Mouse (Mus musculus): Measurements from ENCODE around the gene Rpl34. TPM values are rescaled to one million over a fixed set of nuclear protein-coding genes. Genes with fewer than 3 reads are reported as not detected.

Rpl34 gene
- polyA plus RNA-seq, 1 experiment from 2014 or later: 669 TPM

DNA sequence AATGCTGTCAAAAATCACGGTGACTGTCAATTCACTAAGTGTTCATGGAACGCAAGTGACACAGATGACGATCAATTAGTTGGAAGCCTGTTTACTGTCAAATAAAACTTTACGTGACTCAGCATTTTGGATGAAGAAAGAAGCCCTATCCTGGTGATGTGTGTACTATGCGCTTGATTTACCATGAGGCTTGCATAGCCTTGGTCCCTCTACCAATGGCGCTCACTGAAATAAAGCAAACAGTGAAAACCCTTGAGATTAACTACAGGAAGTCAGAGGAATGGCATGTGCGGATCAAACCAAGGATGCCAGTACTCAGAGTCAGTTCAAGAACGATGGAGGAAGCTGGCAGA lies 45.2 kb downstream of the Rpl34 start:
- WGBS: 92% methylated on average over 8 of the region's 8 CpGs
- ATAC-seq (ENCODE audit: low FRiP score) (no peak), DNase-seq (ENCODE audit: low spot score) (no peak)
- no peak overlapping the region for H3K4me3 ChIP-seq (ENCODE audit: low read depth, low read length)
- no peaks in the 10 kb centered on the region for H3K9me3 ChIP-seq (ENCODE audit: control insufficient read depth, low read length)
- no peaks in the 10 kb centered on the region for H3K4me1 ChIP-seq (replicated peaks; ENCODE audit: control insufficient read depth, insufficient read depth, low read length)
- H3K4me2 ChIP-seq (replicated peaks; ENCODE audit: low read depth, low read length): no peak overlapping the region
- H3K36me3 ChIP-seq (ENCODE audit: control insufficient read depth, insufficient read depth, low read length): no peaks in the 10 kb centered on the region
- H3K9ac ChIP-seq (ENCODE audit: low read depth, low read length): no peak overlapping the region
- H3K27ac ChIP-seq (ENCODE audit: low read depth, low read length): no peak overlapping the region
- H3K27me3 ChIP-seq (ENCODE audit: control insufficient read depth, insufficient read depth, low read length): no peaks in the 10 kb centered on the region

DNA sequence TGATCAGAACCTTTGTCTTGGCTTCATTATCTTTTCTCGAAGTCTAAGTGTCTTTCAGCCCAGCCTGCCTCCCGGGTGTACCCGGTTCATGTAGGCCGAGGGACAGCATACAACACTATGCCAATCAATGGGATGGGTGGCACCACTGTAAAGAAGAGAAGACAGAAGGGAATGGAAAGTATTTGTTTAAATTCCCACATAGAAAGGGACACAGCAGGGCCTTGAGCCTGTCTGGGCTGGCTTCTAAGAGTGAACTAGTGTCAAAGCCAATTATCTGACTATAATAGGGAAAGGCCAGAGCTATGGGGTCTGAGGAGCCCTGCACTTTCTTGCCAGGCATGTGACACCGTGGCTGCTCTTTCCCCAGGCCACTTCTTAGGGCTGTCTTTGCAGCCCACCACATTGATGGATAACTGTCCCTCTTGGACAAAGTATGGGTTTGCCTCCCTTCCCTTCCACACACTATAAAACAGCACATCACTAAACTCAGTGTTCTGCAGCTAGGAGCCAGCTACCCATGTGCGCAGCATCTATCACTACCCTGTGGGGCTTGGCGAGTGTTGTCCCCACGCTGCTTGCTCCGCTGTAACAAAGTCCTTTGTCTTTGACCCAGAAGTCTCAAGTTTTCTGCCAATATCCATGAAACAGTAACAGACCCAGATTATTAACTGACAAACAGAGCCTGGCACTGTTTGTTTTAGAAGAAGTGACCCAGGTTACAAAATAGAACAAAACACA lies 45.8 kb downstream of the Rpl34 start:
- WGBS: 86% methylated on average over 9 of the region's 9 CpGs
- H3K27me3 ChIP-seq (ENCODE audit: control insufficient read depth, insufficient read depth, low read length): no peaks in the 10 kb centered on the region
- no peak overlapping the region for H3K9ac ChIP-seq (ENCODE audit: low read depth, low read length)
- H3K4me3 ChIP-seq (ENCODE audit: low read depth, low read length): no peak overlapping the region
- no peaks in the 10 kb centered on the region for H3K36me3 ChIP-seq (ENCODE audit: control insufficient read depth, insufficient read depth, low read length)
- no peak overlapping the region for H3K4me2 ChIP-seq (replicated peaks; ENCODE audit: low read depth, low read length)
- H3K4me1 ChIP-seq (replicated peaks; ENCODE audit: control insufficient read depth, insufficient read depth, low read length): no peaks in the 10 kb centered on the region
- no peak overlapping the region for H3K27ac ChIP-seq (ENCODE audit: low read depth, low read length)
- DNase-seq (ENCODE audit: low spot score) (no peak), ATAC-seq (ENCODE audit: low FRiP score) (no peak)
- H3K9me3 ChIP-seq (ENCODE audit: control insufficient read depth, low read length): no peaks in the 10 kb centered on the region

DNA sequence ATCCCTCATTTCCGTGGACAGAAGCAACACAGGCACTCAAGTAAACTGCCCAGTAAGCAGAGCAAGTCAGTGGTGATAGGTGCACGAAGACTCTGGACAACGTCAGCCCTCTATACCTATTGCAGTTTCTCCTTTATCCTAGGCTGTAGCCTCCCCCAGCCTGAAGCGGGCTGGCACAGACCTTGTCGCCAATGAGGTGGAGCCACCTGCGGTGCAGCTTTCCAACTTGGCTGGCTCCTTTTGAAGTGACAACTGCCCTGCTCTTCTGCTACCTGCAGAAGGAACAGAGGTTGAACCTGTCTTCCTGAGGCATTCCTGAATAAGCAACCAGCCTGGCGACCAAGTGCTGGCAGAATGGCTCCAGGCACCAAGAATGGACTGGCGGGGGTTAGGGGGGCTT lies 46.4 kb downstream of the Rpl34 start:
- no peaks in the 10 kb centered on the region for H3K4me1 ChIP-seq (replicated peaks; ENCODE audit: control insufficient read depth, insufficient read depth, low read length)
- H3K4me3 ChIP-seq (ENCODE audit: low read depth, low read length): no peak overlapping the region
- no peak overlapping the region for H3K9ac ChIP-seq (ENCODE audit: low read depth, low read length)
- no peak overlapping the region for H3K27ac ChIP-seq (ENCODE audit: low read depth, low read length)
- H3K9me3 ChIP-seq (ENCODE audit: control insufficient read depth, low read length): no peaks in the 10 kb centered on the region
- no peaks in the 10 kb centered on the region for H3K27me3 ChIP-seq (ENCODE audit: control insufficient read depth, insufficient read depth, low read length)
- ATAC-seq (ENCODE audit: low FRiP score): no peak
- 80% methylated on average over 8 of the region's 8 CpGs for WGBS
- no peak for DNase-seq (ENCODE audit: low spot score)
- H3K4me2 ChIP-seq (replicated peaks; ENCODE audit: low read depth, low read length): no peak overlapping the region
- no peaks in the 10 kb centered on the region for H3K36me3 ChIP-seq (ENCODE audit: control insufficient read depth, insufficient read depth, low read length)

DNA sequence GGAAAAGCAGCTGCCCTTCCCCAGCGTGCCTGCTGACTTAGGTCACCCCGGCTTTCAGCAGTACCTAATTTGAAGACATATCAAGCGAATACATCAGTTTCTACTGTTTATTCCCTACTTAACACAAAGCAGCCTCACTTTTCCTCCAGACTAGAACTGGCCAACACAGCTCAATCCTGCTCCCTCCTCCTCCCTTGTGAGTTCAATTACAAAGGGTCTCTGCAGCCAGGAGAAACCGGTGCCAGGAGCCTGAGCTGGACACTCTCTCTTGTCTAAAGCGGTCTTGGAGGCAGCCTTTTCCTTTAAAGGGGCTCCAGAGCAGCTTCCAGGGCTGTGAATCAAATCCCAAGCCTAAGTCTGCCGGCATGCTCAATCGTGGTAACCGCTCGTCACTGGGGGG lies 48.0 kb downstream of the Rpl34 start:
- Histone ChIP-seq H3K4me3 (ENCODE audit: low read depth, low read length) (no peak overlapping the region), H3K36me3 (ENCODE audit: control insufficient read depth, insufficient read depth, low read length) (no peaks in the 10 kb centered on the region), H3K4me1 (replicated peaks; ENCODE audit: control insufficient read depth, insufficient read depth, low read length) (no peaks in the 10 kb centered on the region), H3K27me3 (ENCODE audit: control insufficient read depth, insufficient read depth, low read length) (no peaks in the 10 kb centered on the region), H3K4me2 (replicated peaks; ENCODE audit: low read depth, low read length) (no peak overlapping the region), H3K9me3 (ENCODE audit: control insufficient read depth, low read length) (no peaks in the 10 kb centered on the region), H3K9ac (ENCODE audit: low read depth, low read length) (no peak overlapping the region), H3K27ac (ENCODE audit: low read depth, low read length) (no peak overlapping the region)
- ATAC-seq (ENCODE audit: low FRiP score) (no peak), DNase-seq (ENCODE audit: low spot score) (no peak)
- 90% methylated on average over 9 of the region's 9 CpGs for WGBS

DNA sequence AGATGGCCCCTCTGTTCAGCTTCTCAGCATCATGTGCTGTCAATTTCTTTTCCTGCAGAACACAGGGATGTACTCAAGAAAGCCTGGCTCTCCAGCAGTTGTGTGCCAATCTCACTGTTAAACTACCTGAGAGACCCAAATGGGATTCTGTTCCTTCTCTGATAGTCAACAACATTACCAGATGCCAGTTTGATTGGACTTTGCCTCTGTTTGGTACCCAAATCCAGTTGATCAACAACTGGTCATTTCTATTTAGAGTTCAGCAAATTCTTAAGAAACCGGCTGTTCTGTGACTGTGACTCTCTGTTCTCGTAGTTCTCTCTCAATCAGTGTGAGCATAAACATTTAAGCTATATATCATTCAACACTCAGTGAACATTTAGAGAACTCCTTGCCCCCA lies 49.0 kb downstream of the Rpl34 start:
- no peaks in the 10 kb centered on the region for H3K27me3 ChIP-seq (ENCODE audit: control insufficient read depth, insufficient read depth, low read length)
- H3K9ac ChIP-seq (ENCODE audit: low read depth, low read length): no peak overlapping the region
- 93% methylated on average over 2 of the region's 2 CpGs for WGBS
- no peak overlapping the region for H3K4me3 ChIP-seq (ENCODE audit: low read depth, low read length)
- no peak overlapping the region for H3K27ac ChIP-seq (ENCODE audit: low read depth, low read length)
- DNase-seq (ENCODE audit: low spot score): no peak
- H3K36me3 ChIP-seq (ENCODE audit: control insufficient read depth, insufficient read depth, low read length): no peaks in the 10 kb centered on the region
- no peaks in the 10 kb centered on the region for H3K9me3 ChIP-seq (ENCODE audit: control insufficient read depth, low read length)
- ATAC-seq (ENCODE audit: low FRiP score): no peak
- H3K4me1 ChIP-seq (replicated peaks; ENCODE audit: control insufficient read depth, insufficient read depth, low read length): no peaks in the 10 kb centered on the region
- H3K4me2 ChIP-seq (replicated peaks; ENCODE audit: low read depth, low read length): no peak overlapping the region

DNA sequence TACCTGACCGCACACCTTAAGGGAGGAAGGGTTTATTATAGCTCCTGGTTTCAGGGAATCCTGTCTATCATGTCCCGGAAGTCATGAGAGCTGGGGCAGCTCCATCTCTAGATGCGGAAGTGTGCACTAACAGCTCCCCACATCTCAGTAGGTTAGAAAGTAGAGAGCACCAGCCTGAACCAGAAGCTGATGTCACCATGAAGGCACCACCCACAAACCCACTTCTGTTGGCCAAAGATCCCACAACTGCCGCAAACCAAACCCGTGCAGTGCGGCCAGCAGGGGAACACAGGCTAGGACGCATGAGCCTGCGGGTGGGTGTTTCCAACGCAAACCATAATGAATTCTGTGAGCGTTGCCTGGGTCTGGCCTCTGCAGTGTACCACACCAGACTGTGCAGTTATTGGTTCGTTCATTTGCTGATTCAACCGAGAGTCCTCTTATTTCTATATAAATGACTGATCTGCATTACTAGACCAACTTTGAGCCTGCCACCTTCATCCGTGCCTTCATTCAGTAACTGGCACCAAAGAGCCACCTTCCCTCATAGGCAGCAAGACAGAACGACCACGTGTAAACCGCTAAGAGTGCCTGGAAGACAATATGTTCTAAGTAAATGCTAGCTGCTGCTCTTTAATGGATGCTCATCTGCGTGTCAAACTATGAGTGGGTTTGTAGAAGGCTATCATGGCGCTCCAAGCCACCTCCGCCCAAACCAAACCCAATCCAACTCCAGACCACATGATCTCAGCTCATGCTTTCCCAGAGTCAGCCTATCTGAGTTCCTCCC lies 52.3 kb downstream of the Rpl34 start:
- H3K27ac ChIP-seq (ENCODE audit: low read depth, low read length): no peak overlapping the region
- H3K9me3 ChIP-seq (ENCODE audit: control insufficient read depth, low read length): no peaks in the 10 kb centered on the region
- DNase-seq (ENCODE audit: low spot score): no peak
- no peak overlapping the region for H3K9ac ChIP-seq (ENCODE audit: low read depth, low read length)
- H3K4me3 ChIP-seq (ENCODE audit: low read depth, low read length): no peak overlapping the region
- WGBS: 94% methylated on average over 19 of the region's 19 CpGs
- no peaks in the 10 kb centered on the region for H3K36me3 ChIP-seq (ENCODE audit: control insufficient read depth, insufficient read depth, low read length)
- H3K4me2 ChIP-seq (replicated peaks; ENCODE audit: low read depth, low read length): no peak overlapping the region
- no peak for ATAC-seq (ENCODE audit: low FRiP score)
- no peaks in the 10 kb centered on the region for H3K27me3 ChIP-seq (ENCODE audit: control insufficient read depth, insufficient read depth, low read length)
- no peaks in the 10 kb centered on the region for H3K4me1 ChIP-seq (replicated peaks; ENCODE audit: control insufficient read depth, insufficient read depth, low read length)

Other genes starting within 250 kb of the Rpl34 start
- not detected in 2 replicates for gene Etnppl, start 113.0 kb downstream of the Rpl34 start, polyA plus RNA-seq (2014; fragmentation: Nextera tagmentation; extraction: Ambion mirVana)
- gene Ostc, start 21.0 kb downstream of the Rpl34 start, polyA plus RNA-seq (2014; fragmentation: Nextera tagmentation; extraction: Ambion mirVana): 327 and 331 TPM in 2 replicates